Mouse (Mus musculus) naive thymus-derived CD4-positive, alpha-beta T cell, adult 2 months (primary cell): ENCODE measurements at regions not wholly inside any gene's neighbourhood (a gene's known extent, or its start where the extent isn't known, plus 50 kb on each side); places are given as distances from the start of the nearest gene placed in this dataset.

Experiments used
- DNase-seq: peaks from one replicate; pipeline ENCODE4 v3.0.0-alpha.2; 2011; ENCODE audit warnings: low read depth

- DNase-seq, result no peak
These were observed 225.4 kb downstream of the Dhx35 start for GRCm38 (mm10) chr2:159019921-159020534.

GRCm38 (mm10) chr2:159032147-159032546 is 237.5 kb downstream of the Dhx35 start:
- no peak for DNase-seq

- no peak for DNase-seq
These were observed 245.3 kb downstream of the Dhx35 start for GRCm38 (mm10) chr2:159039916-159040315.

- DNase-seq, result no peak
These were observed 258.9 kb downstream of the Dhx35 start for GRCm38 (mm10) chr2:159053534-159053933.

- DNase-seq, result peak; percentile 4
These were observed 259.3 kb downstream of the Dhx35 start for GRCm38 (mm10) chr2:159053936-159054335.

GRCm38 (mm10) chr2:159054451-159054850 is 259.8 kb downstream of the Dhx35 start:
- no peak for DNase-seq

GRCm38 (mm10) chr2:159055780-159056179 is 261.2 kb downstream of the Dhx35 start:
- DNase-seq, result no peak

- DNase-seq, result no peak
These were observed 262.4 kb downstream of the Dhx35 start for GRCm38 (mm10) chr2:159056960-159057359.

- no peak for DNase-seq
These were observed 262.9 kb downstream of the Dhx35 start for GRCm38 (mm10) chr2:159057506-159057905.

- DNase-seq, result no peak
These were observed 267.7 kb downstream of the Dhx35 start for GRCm38 (mm10) chr2:159062266-159062665.

- DNase-seq, result no peak
These were observed 268.1 kb downstream of the Dhx35 start for GRCm38 (mm10) chr2:159062666-159063065.

GRCm38 (mm10) chr2:159064403-159064970 is 269.9 kb downstream of the Dhx35 start:
- DNase-seq, result no peak

- DNase-seq, result no peak
These were observed 272.9 kb downstream of the Dhx35 start for GRCm38 (mm10) chr2:159067506-159067905.

- DNase-seq, result no peak
These were observed 273.9 kb downstream of the Dhx35 start for GRCm38 (mm10) chr2:159068303-159069020.

GRCm38 (mm10) chr2:159069180-159069579 is 274.6 kb downstream of the Dhx35 start:
- no peak for DNase-seq

GRCm38 (mm10) chr2:159072997-159073690 is 278.5 kb downstream of the Dhx35 start:
- DNase-seq, result no peak

- no peak for DNase-seq
These were observed 285.2 kb downstream of the Dhx35 start for GRCm38 (mm10) chr2:159079836-159080235.

GRCm38 (mm10) chr2:159080784-159081544 is 286.4 kb downstream of the Dhx35 start:
- DNase-seq, result no peak

- no peak for DNase-seq
These were observed 292.2 kb downstream of the Dhx35 start for GRCm38 (mm10) chr2:159086836-159087235.

GRCm38 (mm10) chr2:159088196-159088595 is 293.6 kb downstream of the Dhx35 start:
- no peak for DNase-seq

GRCm38 (mm10) chr2:159096667-159097066 is 302.1 kb downstream of the Dhx35 start:
- no peak for DNase-seq

- DNase-seq, result peak; percentile 1
These were observed 339.4 kb downstream of the Dhx35 start for GRCm38 (mm10) chr2:159134042-159134441.
